Mouse (Mus musculus) neural tube, embryonic 15.5 days (tissue): ENCODE measurements around the gene Fam184b. TPM values are rescaled to one million over a fixed set of nuclear protein-coding genes. Genes with fewer than 3 reads are reported as not detected.

Experiments
- ATAC-seq: fragments of 200-750 bp; cut with Nextera tagmentation; 2 replicates; pipeline ENCODE4 v1.8.0; 2017; ENCODE audit warnings: mild to moderate bottlenecking, moderate TSS enrichment, moderate library complexity; ENCODE audit not compliant: low FRiP score
- H3K27ac ChIP-seq: fragments of 300-500 bp; sonication (generic); replicated peaks from 2 replicates; pipeline ENCODE4 v1.5.1; 2015; ENCODE audit warnings: mild to moderate bottlenecking, inconsistent platforms
- H3K27me3 ChIP-seq: fragments of 300-500 bp; sonication (generic); replicated peaks from 2 replicates; pipeline ENCODE4 v1.6.1; 2015; ENCODE audit warnings: inconsistent platforms
- H3K36me3 ChIP-seq: fragments of 300-500 bp; sonication (generic); 2 replicates; pipeline ENCODE4 v1.6.1; 2015; ENCODE audit warnings: inconsistent platforms
- H3K4me1 ChIP-seq: fragments of 300-500 bp; sonication (generic); 2 replicates; pipeline ENCODE4 v1.6.1; 2015; ENCODE audit warnings: inconsistent platforms
- H3K4me2 ChIP-seq: fragments of 300-500 bp; sonication (generic); 2 replicates; pipeline ENCODE4 v1.6.1; 2015; ENCODE audit warnings: inconsistent platforms, mild to moderate bottlenecking, moderate library complexity
- H3K4me3 ChIP-seq: fragments of 300-500 bp; sonication (generic); replicated peaks from 2 replicates; pipeline ENCODE4 v1.5.1; 2015; ENCODE audit warnings: mild to moderate bottlenecking, inconsistent platforms
- H3K9ac ChIP-seq: fragments of 300-500 bp; sonication (generic); replicated peaks from 2 replicates; pipeline ENCODE4 v1.6.1; 2015; ENCODE audit warnings: mild to moderate bottlenecking, inconsistent platforms
- H3K9me3 ChIP-seq: fragments of 300-500 bp; sonication (generic); replicated peaks from 2 replicates; pipeline ENCODE4 v1.6.1; 2016; ENCODE audit warnings: inconsistent platforms
- WGBS: fragments of 180-500 bp; shearing (Covaris S2); methylation state at CpG from one replicate; pipeline ENCODE4 v1.1.7; 2015; ENCODE audit warnings: mixed read lengths; 5-methylcytosine and 5-hydroxymethylcytosine counted together
- polyA plus RNA-seq: library from polyadenylated mRNA; unstranded; fragments of >200 nt; fragmentation: Nextera tagmentation; extraction: Ambion mirVana; gene quantifications from 2 replicates; pipeline ENCODE4 v1.2.1, GENCODE M21; 2015

Fam184b gene
- polyA plus RNA-seq, result 11.7 and 13.6 TPM in 2 replicates

GRCm38 (mm10) chr5:45638806-45639714 is at the start of gene Fam184b:
Gene Fam184b (minus strand): TSS chr5:45639614.
- Histone ChIP-seq H3K4me3 (peak within 1 kb of the TSS; percentile 61), H3K4me2 (peak within 1 kb of the TSS; percentile 88), H3K4me1 (peaks cover 9% of the 10 kb centered on the region), H3K27me3 (no peaks in the 10 kb centered on the region), H3K9ac (peak within 1 kb of the TSS; percentile 77), H3K9me3 (no peaks in the 10 kb centered on the region), H3K36me3 (no peaks in the 10 kb centered on the region), H3K27ac (peak within 1 kb of the TSS; percentile 84)
- ATAC-seq, result peak; percentile 96
- under 1% methylated on average over 48 of the region's 48 CpGs for whole genome bisulfite sequencing

- Histone ChIP-seq H3K36me3 (no peaks in the 10 kb centered on the region), H3K4me1 (no peaks in the 10 kb centered on the region), H3K4me2 (no peak overlapping the region), H3K9ac (no peak overlapping the region), H3K27me3 (no peaks in the 10 kb centered on the region), H3K9me3 (no peaks in the 10 kb centered on the region), H3K4me3 (no peak overlapping the region), H3K27ac (no peak overlapping the region)
- no peak for ATAC-seq
- 84% methylated on average over 4 of the region's 4 CpGs for WGBS
Measured at GRCm38 (mm10) chr5:45689152-45689551, 49.7 kb upstream of the Fam184b start.

- Histone ChIP-seq H3K27me3 (no peaks in the 10 kb centered on the region), H3K36me3 (no peaks in the 10 kb centered on the region), H3K9ac (no peak overlapping the region), H3K27ac (no peak overlapping the region), H3K4me3 (no peak overlapping the region), H3K4me1 (no peaks in the 10 kb centered on the region), H3K9me3 (no peaks in the 10 kb centered on the region), H3K4me2 (no peak overlapping the region)
- no peak for ATAC-seq
- 97% methylated on average over 3 of the region's 3 CpGs for WGBS
Measured at GRCm38 (mm10) chr5:45686223-45686622, 46.8 kb upstream of the Fam184b start.

GRCm38 (mm10) chr5:45685243-45685642 is 45.8 kb upstream of the Fam184b start:
- H3K27ac ChIP-seq, result no peak overlapping the region
- 96% methylated on average over 2 of the region's 2 CpGs for WGBS

GRCm38 (mm10) chr5:45683388-45683787 is 44.0 kb upstream of the Fam184b start:
- Histone ChIP-seq H3K9ac (no peak overlapping the region), H3K4me1 (no peaks in the 10 kb centered on the region), H3K9me3 (no peaks in the 10 kb centered on the region), H3K36me3 (no peaks in the 10 kb centered on the region), H3K27me3 (no peaks in the 10 kb centered on the region), H3K4me3 (no peak overlapping the region), H3K27ac (no peak overlapping the region), H3K4me2 (no peak overlapping the region)
- 100% methylated on average over 1 of the region's 1 CpGs for WGBS
- no peak for ATAC-seq

More at GRCm38 (mm10) chr5:45685243-45685642, 45.8 kb upstream of the Fam184b start:
- Histone ChIP-seq H3K9me3 (no peaks in the 10 kb centered on the region), H3K36me3 (no peaks in the 10 kb centered on the region), H3K27me3 (no peaks in the 10 kb centered on the region), H3K4me1 (no peaks in the 10 kb centered on the region), H3K4me3 (no peak overlapping the region), H3K4me2 (no peak overlapping the region), H3K9ac (no peak overlapping the region)
- no peak for ATAC-seq

- no peak overlapping the region for H3K4me2 ChIP-seq
- H3K36me3 ChIP-seq, result no peaks in the 10 kb centered on the region
- H3K9ac ChIP-seq, result no peak overlapping the region
- no peaks in the 10 kb centered on the region for H3K9me3 ChIP-seq
- no peak overlapping the region for H3K4me3 ChIP-seq
- H3K27me3 ChIP-seq, result no peaks in the 10 kb centered on the region
- no peaks in the 10 kb centered on the region for H3K4me1 ChIP-seq
- H3K27ac ChIP-seq, result no peak overlapping the region
- no peak for ATAC-seq
Measured at GRCm38 (mm10) chr5:45679955-45680354, 40.5 kb upstream of the Fam184b start.

GRCm38 (mm10) chr5:45677639-45678038 is 38.2 kb upstream of the Fam184b start:
- WGBS, result 91% methylated on average over 4 of the region's 4 CpGs

GRCm38 (mm10) chr5:45675032-45675431 is 35.6 kb upstream of the Fam184b start:
- no peak overlapping the region for H3K27ac ChIP-seq
- no peaks in the 10 kb centered on the region for H3K9me3 ChIP-seq
- peaks cover 6% of the 10 kb centered on the region for H3K4me1 ChIP-seq
- ATAC-seq, result no peak
- no peak overlapping the region for H3K4me3 ChIP-seq
- no peak overlapping the region for H3K9ac ChIP-seq
- H3K27me3 ChIP-seq, result no peaks in the 10 kb centered on the region
- H3K36me3 ChIP-seq, result no peaks in the 10 kb centered on the region
- H3K4me2 ChIP-seq, result no peak overlapping the region
- 95% methylated on average over 1 of the region's 1 CpGs for WGBS

More at GRCm38 (mm10) chr5:45677639-45678038, 38.2 kb upstream of the Fam184b start:
- Histone ChIP-seq H3K27me3 (no peaks in the 10 kb centered on the region), H3K36me3 (no peaks in the 10 kb centered on the region), H3K4me3 (no peak overlapping the region), H3K9me3 (no peaks in the 10 kb centered on the region), H3K4me2 (no peak overlapping the region), H3K27ac (no peak overlapping the region), H3K9ac (no peak overlapping the region), H3K4me1 (no peaks in the 10 kb centered on the region)
- ATAC-seq, result no peak

- Histone ChIP-seq H3K9ac (no peak overlapping the region), H3K9me3 (no peaks in the 10 kb centered on the region), H3K4me2 (peak overlapping the region; percentile 98), H3K4me1 (peaks cover 13% of the 10 kb centered on the region), H3K4me3 (no peak overlapping the region), H3K27me3 (no peaks in the 10 kb centered on the region), H3K27ac (no peak overlapping the region), H3K36me3 (no peaks in the 10 kb centered on the region)
- 48% methylated on average over 5 of the region's 5 CpGs for WGBS
- ATAC-seq, result no peak
Measured at GRCm38 (mm10) chr5:45670894-45671494, 31.6 kb upstream of the Fam184b start.

- WGBS, result under 1% methylated on average over 13 of the region's 13 CpGs
Measured at GRCm38 (mm10) chr5:45670280-45670670, 30.9 kb upstream of the Fam184b start.

GRCm38 (mm10) chr5:45669598-45670279 is 30.3 kb upstream of the Fam184b start, which contains the start of gene Ncapg:
Gene Ncapg (plus strand): TSS chr5:45669919.
- under 1% methylated on average over 66 of the region's 66 CpGs for WGBS

More at GRCm38 (mm10) chr5:45670280-45670670, 30.9 kb upstream of the Fam184b start:
- H3K4me1 ChIP-seq, result peaks cover 13% of the 10 kb centered on the region
- H3K36me3 ChIP-seq, result no peaks in the 10 kb centered on the region
- no peaks in the 10 kb centered on the region for H3K9me3 ChIP-seq
- no peaks in the 10 kb centered on the region for H3K27me3 ChIP-seq
- H3K4me2 ChIP-seq, result peak overlapping the region; percentile 98
- H3K4me3 ChIP-seq, result peak overlapping the region; percentile 80
- H3K27ac ChIP-seq, result no peak overlapping the region
- H3K9ac ChIP-seq, result peak overlapping the region; percentile 60
- ATAC-seq, result no peak

More at GRCm38 (mm10) chr5:45669598-45670279, 30.3 kb upstream of the Fam184b start, which contains the start of gene Ncapg:
- Histone ChIP-seq H3K27me3 (no peaks in the 10 kb centered on the region), H3K4me2 (peak within 1 kb of the TSS; percentile 98), H3K36me3 (no peaks in the 10 kb centered on the region), H3K9ac (peak within 1 kb of the TSS; percentile 68), H3K4me1 (peaks cover 13% of the 10 kb centered on the region), H3K4me3 (peak within 1 kb of the TSS; percentile 80), H3K9me3 (no peaks in the 10 kb centered on the region), H3K27ac (peak within 1 kb of the TSS; percentile 77)
- ATAC-seq, result peak; percentile 100
